Mouse (Mus musculus) regulatory T cell (primary cell): ENCODE results near the gene Usp37.

Experiments used
- in situ Hi-C: fragments of 300-600 bp; cut with MboI, MseI; formaldehyde crosslinking; loops from one replicate; pipeline ENCODE4 v1.15.1; 2025; ENCODE audit warnings: high pct_unique_total_duplicates

Gene Usp37

DNA sequence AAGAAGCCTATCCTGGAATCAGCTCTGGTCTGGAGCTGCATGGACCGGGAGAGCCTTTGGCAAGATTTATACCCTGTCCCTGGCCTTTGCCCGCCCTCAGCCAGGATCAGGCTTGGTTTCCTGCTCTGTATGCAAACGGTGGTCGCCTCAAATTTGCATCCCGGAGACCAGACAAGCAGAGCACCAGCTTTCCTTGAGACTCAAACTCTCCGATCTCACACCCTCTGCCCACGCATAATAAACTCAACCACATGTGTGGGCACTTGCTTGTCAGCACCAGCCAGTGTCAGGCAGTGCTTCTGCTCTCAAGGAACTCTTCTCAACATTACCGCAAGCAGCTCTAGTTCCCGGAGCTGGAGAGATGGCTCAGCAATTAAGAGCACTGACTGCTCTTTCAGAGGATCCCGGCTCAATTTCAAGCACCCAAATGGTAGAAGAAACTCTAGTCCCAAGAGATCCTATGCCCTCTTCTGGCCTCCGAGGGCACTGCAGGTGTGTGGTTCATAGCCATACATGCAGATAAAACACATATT, 146.1 kb downstream of the Usp37 start:
- in situ Hi-C loops = loop anchor here (25.0 kb wide), 2 partner anchors 461 to 739 kb away; partner anchors contain the start of genes Cnppd1, Nhej1, Retreg2 and Slc23a3

- in situ Hi-C loops = loop anchor here (25.0 kb wide), 2 partner anchors 460 to 740 kb away; partner anchors contain the start of genes Cnppd1, Nhej1, Retreg2 and Slc23a3
These were observed 146.7 kb downstream of the Usp37 start for GRCm38 (mm10) chr1:74397268-74397918.

- in situ Hi-C loops = loop anchor here (25.0 kb wide), 2 partner anchors 459 to 741 kb away; partner anchors contain the start of genes Cnppd1, Nhej1, Retreg2 and Slc23a3
These were observed 147.4 kb downstream of the Usp37 start for GRCm38 (mm10) chr1:74396456-74397222.

DNA sequence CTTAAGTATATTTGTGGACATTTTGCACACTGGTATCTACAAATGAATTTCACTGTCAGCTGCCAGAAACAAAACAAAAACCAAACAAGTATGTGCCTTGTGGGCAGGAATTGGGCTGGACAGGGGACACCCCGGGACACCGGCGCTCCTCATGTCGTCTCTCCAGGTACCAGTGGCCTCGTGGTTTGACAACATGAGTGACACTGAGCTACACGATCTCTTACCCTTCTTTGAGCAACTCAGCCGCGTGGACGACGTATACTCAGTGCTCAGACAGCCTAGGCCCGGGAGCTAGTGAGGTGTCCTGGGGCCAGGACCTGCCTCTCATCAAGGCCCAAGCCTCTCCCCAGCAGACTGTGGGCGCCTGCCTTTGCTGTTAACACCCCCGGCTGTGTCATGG, 148.8 kb downstream of the Usp37 start:
- in situ Hi-C loops = loop anchor here (25.0 kb wide), 2 partner anchors 458 to 742 kb away; partner anchors contain the start of genes Cnppd1, Nhej1, Retreg2 and Slc23a3

GRCm38 (mm10) chr1:74394858-74395257, 149.2 kb downstream of the Usp37 start:
- in situ Hi-C loops = loop anchor here (25.0 kb wide), 2 partner anchors 458 to 742 kb away; partner anchors contain the start of genes Cnppd1, Nhej1, Retreg2 and Slc23a3

- in situ Hi-C loops = loop anchor here (25.0 kb wide), 2 partner anchors 457 to 743 kb away; partner anchors contain the start of genes Cnppd1, Nhej1, Retreg2 and Slc23a3
These were observed 149.8 kb downstream of the Usp37 start for GRCm38 (mm10) chr1:74394311-74394710.

- in situ Hi-C loops = loop anchor here (25.0 kb wide), 2 partner anchors 456 to 744 kb away; partner anchors contain the start of genes Cnppd1, Nhej1, Retreg2 and Slc23a3
These were observed 150.4 kb downstream of the Usp37 start for GRCm38 (mm10) chr1:74393697-74394096.

DNA sequence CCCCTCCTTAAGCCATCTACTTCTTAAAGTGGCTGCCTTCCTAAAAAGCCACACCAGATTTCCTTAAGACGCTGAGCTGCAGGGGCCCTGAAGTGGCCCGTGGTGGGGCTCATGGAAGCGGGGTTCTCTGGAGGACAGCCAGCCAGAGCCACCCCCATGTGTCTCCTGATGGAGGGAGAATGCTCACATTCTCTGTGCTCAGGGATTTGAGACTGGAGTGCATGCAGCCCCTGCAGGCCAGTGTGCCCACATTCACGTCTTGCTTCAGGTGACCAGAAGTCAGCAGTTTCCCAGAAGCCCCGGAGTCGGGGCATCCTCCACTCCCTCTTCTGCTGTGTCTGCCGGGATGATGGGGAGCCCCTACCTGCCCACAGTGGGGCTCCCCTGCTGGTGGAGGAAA, 151.1 kb downstream of the Usp37 start:
- in situ Hi-C loops = loop anchor here (25.0 kb wide), 2 partner anchors 456 to 744 kb away; partner anchors contain the start of genes Cnppd1, Nhej1, Retreg2 and Slc23a3

- in situ Hi-C loops = loop anchor here (25.0 kb wide), 2 partner anchors 455 to 745 kb away; partner anchors contain the start of genes Cnppd1, Nhej1, Retreg2 and Slc23a3
These were observed 151.6 kb downstream of the Usp37 start for GRCm38 (mm10) chr1:74392446-74392994.

GRCm38 (mm10) chr1:74391844-74392441, 152.1 kb downstream of the Usp37 start:
- in situ Hi-C loops = loop anchor here (25.0 kb wide), 2 partner anchors 455 to 745 kb away; partner anchors contain the start of genes Cnppd1, Nhej1, Retreg2 and Slc23a3

DNA sequence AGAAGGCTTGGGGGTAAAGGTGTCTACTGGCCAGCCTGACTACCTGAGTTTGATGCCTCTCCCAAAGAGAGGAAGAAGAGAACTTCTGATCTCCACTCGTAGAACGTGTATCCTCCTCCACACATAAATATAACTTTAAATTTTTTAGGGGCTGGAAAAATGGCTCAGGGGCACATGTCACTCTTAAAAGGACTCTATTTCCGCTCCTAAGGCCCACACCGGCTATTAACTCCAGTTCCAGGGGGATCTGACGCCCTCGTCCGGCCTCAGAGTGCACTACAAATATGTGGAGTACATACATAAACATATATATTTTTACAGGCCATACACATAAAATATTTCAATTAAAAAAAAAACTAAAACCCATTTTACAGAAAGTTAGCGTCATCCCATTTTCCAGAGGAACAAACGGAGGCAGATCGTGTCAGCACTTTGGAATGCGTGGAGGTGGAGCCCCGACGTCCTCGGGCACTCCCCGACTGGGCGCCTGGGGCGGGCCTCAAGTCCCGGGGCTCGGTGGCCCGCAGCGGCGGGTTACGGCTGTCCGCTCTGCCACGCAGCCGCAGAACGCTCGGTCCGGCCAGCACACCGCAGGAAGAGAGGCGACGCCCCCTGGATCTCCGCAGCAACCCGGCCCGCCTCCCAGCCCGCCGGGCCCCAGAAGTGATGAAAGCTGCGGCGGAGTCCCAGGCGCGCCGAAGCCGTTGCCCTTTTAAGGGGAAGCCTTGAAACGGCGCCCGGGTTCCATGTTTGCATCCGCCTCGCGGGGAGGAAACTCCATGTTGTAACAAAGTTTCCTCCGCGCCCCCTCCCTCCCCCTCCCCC, 152.9 kb downstream of the Usp37 start, which contains the start of gene Ctdsp1:
Ctdsp1 (plus strand) TSS at position 586 of the 825 bp plus-strand sequence.
- in situ Hi-C loops = loop anchor here (25.0 kb wide), 2 partner anchors 454 to 746 kb away; partner anchors contain the start of genes Cnppd1, Nhej1, Retreg2 and Slc23a3

- in situ Hi-C loops = loop anchor here (25.0 kb wide), 2 partner anchors 453 to 747 kb away; partner anchors contain the start of genes Cnppd1, Nhej1, Retreg2 and Slc23a3
These were observed 153.7 kb downstream of the Usp37 start for GRCm38 (mm10) chr1:74390287-74390906.

DNA sequence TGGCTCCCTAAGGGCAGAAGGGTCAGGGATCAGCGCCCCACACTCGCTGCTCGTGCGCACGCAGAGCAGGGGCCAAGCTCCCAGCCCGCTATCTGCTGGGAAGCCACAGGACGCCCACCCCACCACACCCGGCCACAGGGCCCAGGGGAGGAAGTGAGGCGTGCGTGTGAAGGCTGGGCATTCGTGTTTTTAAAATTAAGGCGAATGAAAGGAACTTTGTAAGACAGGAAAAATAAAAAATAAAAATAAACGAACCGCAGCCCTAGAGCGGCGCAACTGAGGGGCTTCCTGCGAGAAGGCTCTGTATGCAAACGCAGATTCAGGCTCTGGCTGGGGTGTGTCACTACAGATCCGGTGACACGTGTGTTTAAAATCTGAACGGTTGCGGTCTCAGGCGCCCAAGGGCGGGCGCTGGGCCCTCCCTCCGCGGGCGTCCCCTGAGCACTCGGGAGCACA, 154.2 kb downstream of the Usp37 start:
- in situ Hi-C loops = loop anchor here (25.0 kb wide), 2 partner anchors 453 to 747 kb away; partner anchors contain the start of genes Cnppd1, Nhej1, Retreg2 and Slc23a3

- in situ Hi-C loops = loop anchor here (25.0 kb wide), 2 partner anchors 451 to 749 kb away; partner anchors contain the start of genes Cnppd1, Nhej1, Retreg2 and Slc23a3
These were observed 155.6 kb downstream of the Usp37 start for GRCm38 (mm10) chr1:74388398-74388920.

DNA sequence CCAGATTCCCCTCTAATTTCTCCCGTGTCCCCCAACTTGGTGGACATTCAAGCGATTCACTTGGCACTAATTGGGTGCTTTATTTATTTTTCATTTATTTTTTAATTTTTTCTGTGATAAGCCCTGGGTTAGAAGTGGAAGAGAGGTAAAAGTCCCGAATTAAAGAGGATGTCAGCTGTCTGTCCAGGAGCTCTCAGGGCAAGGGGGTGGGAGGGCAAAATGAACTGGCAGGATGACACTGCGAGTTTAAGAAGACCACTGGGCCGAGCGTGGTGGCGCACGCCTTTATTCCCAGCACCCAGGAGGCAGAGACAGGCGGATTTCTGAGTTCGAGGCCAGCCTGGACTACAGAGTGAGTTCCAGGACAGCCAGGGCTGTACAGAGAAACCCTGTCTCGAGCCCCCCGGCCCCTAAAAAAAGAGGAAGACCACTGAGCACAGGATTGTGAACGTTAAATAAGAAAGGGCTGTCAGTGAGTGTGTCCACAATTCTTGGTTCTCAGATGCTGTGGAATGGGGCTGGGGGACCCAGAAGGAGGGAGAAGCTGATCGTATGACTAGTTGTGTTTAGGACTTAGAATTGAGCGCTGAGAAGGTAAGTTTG, 156.6 kb downstream of the Usp37 start:
- in situ Hi-C loops = loop anchor here (25.0 kb wide), 2 partner anchors 450 to 750 kb away; partner anchors contain the start of genes Cnppd1, Nhej1, Retreg2 and Slc23a3

DNA sequence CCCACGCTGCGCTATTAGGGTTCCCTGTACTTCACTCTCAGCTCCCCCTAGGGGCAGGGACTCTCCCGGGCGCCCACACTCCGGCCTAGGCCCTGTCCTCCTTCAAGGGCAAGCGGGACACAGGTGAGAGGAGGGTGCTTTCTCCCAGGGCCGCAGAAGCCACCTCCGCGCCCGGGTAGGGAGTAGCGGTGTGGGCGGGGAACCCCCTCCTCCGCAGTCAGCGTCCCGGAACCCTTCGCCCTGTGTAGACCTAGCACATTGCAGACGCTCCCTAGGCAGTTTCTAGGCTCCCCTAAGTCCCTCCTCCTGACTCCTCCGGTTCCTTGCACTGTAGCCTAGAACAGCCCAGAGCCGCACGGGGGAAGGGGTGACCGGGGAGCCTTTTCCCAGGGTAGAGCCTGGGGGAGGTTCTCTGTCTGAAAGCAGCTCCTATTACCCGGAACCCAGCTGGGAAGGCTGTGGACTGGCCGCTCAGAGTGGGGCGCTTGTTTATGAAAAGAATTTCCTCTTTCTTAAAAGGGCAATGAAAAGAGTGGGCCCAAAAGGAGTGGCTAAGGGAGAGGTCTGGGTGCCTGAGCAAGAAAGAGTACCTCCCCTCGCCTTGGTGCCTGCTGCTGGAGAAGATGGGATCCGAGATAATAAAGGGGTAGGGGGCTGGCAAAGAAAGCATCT, 157.2 kb downstream of the Usp37 start:
- in situ Hi-C loops = loop anchor here (25.0 kb wide), 2 partner anchors 450 to 750 kb away; partner anchors contain the start of genes Cnppd1, Nhej1, Retreg2 and Slc23a3

GRCm38 (mm10) chr1:74386363-74386713, 157.7 kb downstream of the Usp37 start:
- in situ Hi-C loops = loop anchor here (25.0 kb wide), 2 partner anchors 449 to 751 kb away; partner anchors contain the start of genes Cnppd1, Nhej1, Retreg2 and Slc23a3
